ENCODE assay signal across 7 mouse cellular contexts in genomic region chr9:20544070-20544821, GRCm38 (mm10). TPM values are rescaled to one million over a fixed set of nuclear protein-coding genes. Genes with fewer than 3 reads are reported as not detected.
DNase-seq lines count a peak whose midpoint lies in the region; ATAC-seq lines count a peak whose summit lies in the region.

No protein-coding gene starts in this region.

- 2% methylated on average over 43 of the region's 43 CpGs for WGBS in forebrain, embryonic 13.5 days
- 4% methylated on average over 43 of the region's 43 CpGs for WGBS in heart, embryonic 16.5 days
- 4% methylated on average over 43 of the region's 43 CpGs for WGBS in liver, embryonic 11.5 days

- no peaks in the 10 kb centered on the region for H3K36me3 ChIP-seq in forebrain, embryonic 13.5 days (ENCODE audit: poor library complexity, severe bottlenecking)
- H3K36me3 ChIP-seq in heart, embryonic 16.5 days (ENCODE audit: control insufficient read depth, insufficient read depth) = no peaks in the 10 kb centered on the region
- no peaks in the 10 kb centered on the region for H3K36me3 ChIP-seq in liver, embryonic 11.5 days (ENCODE audit: control insufficient read depth, insufficient read depth, low read length)

- peak; percentile 96 for ATAC-seq in forebrain, embryonic 13.5 days
- peak; percentile 92 for ATAC-seq in heart, embryonic 16.5 days (replicated peaks; ENCODE audit: extremely low read depth, insufficient read depth, low FRiP score)
- peak; percentile 93 for ATAC-seq in liver, embryonic 11.5 days (replicated peaks; ENCODE audit: low FRiP score)
- peak; percentile 77 for ATAC-seq in monocyte, adult 5-6 weeks (replicated peaks; ENCODE audit: insufficient number of reproducible peaks, low FRiP score, low TSS enrichment, poor library complexity, severe bottlenecking)

- peak overlapping the region; percentile 68 for H3K9ac ChIP-seq in forebrain, embryonic 13.5 days
- peak overlapping the region; percentile 65 for H3K9ac ChIP-seq in heart, embryonic 16.5 days (ENCODE audit: low read length)
- H3K9ac ChIP-seq in liver, embryonic 11.5 days (ENCODE audit: low read depth, low read length) = peak overlapping the region; percentile 75

- peak overlapping the region; percentile 87 for H3K27ac ChIP-seq in forebrain, embryonic 13.5 days
- peak overlapping the region; percentile 91 for H3K27ac ChIP-seq in heart, embryonic 16.5 days (ENCODE audit: low read length)
- H3K27ac ChIP-seq in liver, embryonic 11.5 days (ENCODE audit: low read depth, low read length) = peak overlapping the region; percentile 86

- DNase-seq in c-Kit-positive CD71-positive TER-119-positive erythroid progenitor cells, embryonic 14.5 days (ENCODE audit: low spot score) = peak; percentile 61
- peak; percentile 91 for DNase-seq in kidney, postnatal 14 days
- DNase-seq in liver, embryonic 11.5 days (ENCODE audit: low spot score) = peak; percentile 86
- DNase-seq in spleen, postnatal 36 days (ENCODE audit: low spot score in 2 of 2) = peak; percentile 59 to 64

- 0 out of 2 replicates have a peak, but pooled peaks cover 8% of the 10 kb centered on the region for H3K4me1 ChIP-seq in forebrain, embryonic 13.5 days
- H3K4me1 ChIP-seq in heart, embryonic 16.5 days (ENCODE audit: control insufficient read depth, insufficient read depth, low read length) = peaks cover 6% of the 10 kb centered on the region; the same call in 1 of the 2 replicates
- H3K4me1 ChIP-seq in liver, embryonic 11.5 days (replicated peaks; ENCODE audit: control insufficient read depth, insufficient read depth, low read length) = no peaks in the 10 kb centered on the region

- H3K9me3 ChIP-seq in forebrain, embryonic 13.5 days (replicated peaks) = no peaks in the 10 kb centered on the region
- H3K9me3 ChIP-seq in heart, embryonic 16.5 days (replicated peaks; ENCODE audit: control insufficient read depth, low read length) = no peaks in the 10 kb centered on the region
- no peaks in the 10 kb centered on the region for H3K9me3 ChIP-seq in liver, embryonic 11.5 days (ENCODE audit: control insufficient read depth, low read length)

- peaks cover 6% of the 10 kb centered on the region for H3K27me3 ChIP-seq in forebrain, embryonic 13.5 days
- H3K27me3 ChIP-seq in heart, embryonic 16.5 days (ENCODE audit: control insufficient read depth, insufficient read depth, low read length) = no peaks in the 10 kb centered on the region; the same call in 1 of the 2 replicates
- no peaks in the 10 kb centered on the region for H3K27me3 ChIP-seq in liver, embryonic 11.5 days (replicated peaks; ENCODE audit: control insufficient read depth, insufficient read depth, low read length)

- H3K4me2 ChIP-seq in forebrain, embryonic 13.5 days = peak overlapping the region; percentile 66
- H3K4me2 ChIP-seq in heart, embryonic 16.5 days (ENCODE audit: low read depth, low read length) = peak overlapping the region; percentile 92
- H3K4me2 ChIP-seq in liver, embryonic 11.5 days = peak overlapping the region; percentile 93

- H3K4me3 ChIP-seq in forebrain, embryonic 13.5 days = peak overlapping the region; percentile 40
- H3K4me3 ChIP-seq in heart, embryonic 16.5 days (ENCODE audit: low read length) = peak overlapping the region; percentile 58
- H3K4me3 ChIP-seq in liver, embryonic 11.5 days (ENCODE audit: low read depth, low read length) = peak overlapping the region; percentile 56

RNA-seq across cellular contexts. Expression of gene Zfp266, which starts 23.0 kb away (rescaled TPM):
- 158 TPM in 2 replicates for polyA plus RNA-seq in forebrain, embryonic 13.5 days (2015; fragmentation: Nextera tagmentation; extraction: Ambion mirVana)
- polyA plus RNA-seq in heart, embryonic 16.5 days (2015; fragmentation: Nextera tagmentation; extraction: Ambion mirVana) = 46.1 and 46.2 TPM in 2 replicates
- polyA plus RNA-seq in liver, embryonic 11.5 days (2014; fragmentation: Nextera tagmentation; extraction: Ambion mirVana) = 49.2 TPM in 2 replicates
- 27.5 to 43.8 TPM (median 36.4 TPM) in 3 replicates for total RNA-seq in monocyte, adult 5-6 weeks (2017)

RNA-seq across cellular contexts. Expression of gene Zfp846, which starts 36.8 kb away (rescaled TPM):
- 37.0 and 37.1 TPM in 2 replicates for polyA plus RNA-seq in forebrain, embryonic 13.5 days (2015; fragmentation: Nextera tagmentation; extraction: Ambion mirVana)
- 11.4 and 12.0 TPM in 2 replicates for polyA plus RNA-seq in heart, embryonic 16.5 days (2015; fragmentation: Nextera tagmentation; extraction: Ambion mirVana)
- polyA plus RNA-seq in liver, embryonic 11.5 days (2014; fragmentation: Nextera tagmentation; extraction: Ambion mirVana) = 6.6 and 7.0 TPM in 2 replicates
- total RNA-seq in monocyte, adult 5-6 weeks (2017) = 5.1 to 8.3 TPM (median 7.2 TPM) in 3 replicates

RNA-seq across cellular contexts. Expression of gene Zfp426, which starts 51.7 kb away (rescaled TPM):
- polyA plus RNA-seq in forebrain, embryonic 13.5 days (2015; fragmentation: Nextera tagmentation; extraction: Ambion mirVana) = 30.1 and 35.2 TPM in 2 replicates
- 12.6 and 14.0 TPM in 2 replicates for polyA plus RNA-seq in heart, embryonic 16.5 days (2015; fragmentation: Nextera tagmentation; extraction: Ambion mirVana)
- polyA plus RNA-seq in liver, embryonic 11.5 days (2014; fragmentation: Nextera tagmentation; extraction: Ambion mirVana) = 14.9 and 15.3 TPM in 2 replicates
- total RNA-seq in monocyte, adult 5-6 weeks (2017) = 10.9 to 21.2 TPM (median 15.1 TPM) in 3 replicates

Comparison
In these comparisons a context has a peak if more than half of its experiments do, and no peak if none do; other contexts are left out.
1. Peak in every context shown above with its lines: DNase-seq, ATAC-seq, H3K4me3 ChIP-seq and H3K27ac ChIP-seq.